Mouse (Mus musculus): ENCODE measurements around the gene Zfp87.

Gene Zfp87

GRCm38 (mm10) chr13:67525753-67526410 is at the start of gene Zfp87, which contains the start of gene Gm26965:
Gene Zfp87 (minus strand): TSS chr13:67526177.
Gene Gm26965 (minus strand): TSS chr13:67526151.
- in situ Hi-C loops (cut with MseI, MboI), result no loop called here

DNA sequence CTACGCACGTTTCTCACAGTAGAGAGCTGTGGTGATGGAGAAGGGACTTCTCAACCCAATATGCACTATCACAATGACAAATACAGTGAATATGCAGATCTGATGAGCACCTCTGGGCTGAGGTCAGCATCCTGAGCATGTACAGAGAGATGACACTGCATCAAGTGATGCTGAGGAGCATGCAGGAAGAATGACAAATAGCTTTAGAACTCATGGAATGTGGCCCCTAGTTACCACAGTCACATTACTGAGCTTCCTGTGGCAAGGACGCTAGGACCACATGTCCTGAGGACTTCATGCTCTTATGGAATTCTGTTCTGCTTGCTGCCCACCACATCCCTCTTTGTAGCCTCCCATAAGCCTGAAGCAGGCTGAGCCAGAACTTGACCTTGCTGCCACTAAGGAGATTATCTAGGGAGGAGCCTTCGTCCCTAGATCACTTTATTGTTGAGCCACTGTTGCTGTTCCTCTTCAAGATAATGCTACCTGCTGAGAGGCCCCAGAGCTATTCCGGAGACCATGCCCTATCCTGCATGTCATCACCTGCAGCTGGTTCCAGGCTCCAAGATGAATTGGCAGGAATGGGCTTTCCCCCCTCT is 46.7 kb upstream of the Zfp87 start:
- in situ Hi-C loops (cut with MseI, MboI), result no loop called here

DNA sequence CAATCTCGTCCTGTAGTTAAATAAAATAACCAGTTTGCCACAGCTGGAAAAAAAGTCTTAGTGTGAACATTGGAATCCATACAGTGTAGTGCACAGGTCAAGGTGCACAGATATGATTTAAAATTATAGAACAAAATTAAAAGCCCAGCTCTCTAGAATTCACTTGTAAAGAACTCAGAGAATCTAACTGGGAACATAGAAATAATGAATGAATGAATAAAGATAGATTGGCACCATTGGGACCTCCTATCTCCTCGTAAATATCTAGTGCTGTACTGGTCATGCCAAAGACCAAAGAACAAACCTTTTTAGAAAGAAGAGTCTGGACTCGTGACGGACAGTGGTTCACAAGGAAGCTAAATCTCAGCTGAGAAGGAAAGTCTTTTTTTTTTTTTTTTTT is 27.8 kb upstream of the Zfp87 start, which contains the start of gene Zfp748:
TSS of gene Zfp748 (minus strand) at position 101 of the 400 bp plus-strand sequence.
- in situ Hi-C loops (cut with MseI, MboI), result no loop called here

DNA sequence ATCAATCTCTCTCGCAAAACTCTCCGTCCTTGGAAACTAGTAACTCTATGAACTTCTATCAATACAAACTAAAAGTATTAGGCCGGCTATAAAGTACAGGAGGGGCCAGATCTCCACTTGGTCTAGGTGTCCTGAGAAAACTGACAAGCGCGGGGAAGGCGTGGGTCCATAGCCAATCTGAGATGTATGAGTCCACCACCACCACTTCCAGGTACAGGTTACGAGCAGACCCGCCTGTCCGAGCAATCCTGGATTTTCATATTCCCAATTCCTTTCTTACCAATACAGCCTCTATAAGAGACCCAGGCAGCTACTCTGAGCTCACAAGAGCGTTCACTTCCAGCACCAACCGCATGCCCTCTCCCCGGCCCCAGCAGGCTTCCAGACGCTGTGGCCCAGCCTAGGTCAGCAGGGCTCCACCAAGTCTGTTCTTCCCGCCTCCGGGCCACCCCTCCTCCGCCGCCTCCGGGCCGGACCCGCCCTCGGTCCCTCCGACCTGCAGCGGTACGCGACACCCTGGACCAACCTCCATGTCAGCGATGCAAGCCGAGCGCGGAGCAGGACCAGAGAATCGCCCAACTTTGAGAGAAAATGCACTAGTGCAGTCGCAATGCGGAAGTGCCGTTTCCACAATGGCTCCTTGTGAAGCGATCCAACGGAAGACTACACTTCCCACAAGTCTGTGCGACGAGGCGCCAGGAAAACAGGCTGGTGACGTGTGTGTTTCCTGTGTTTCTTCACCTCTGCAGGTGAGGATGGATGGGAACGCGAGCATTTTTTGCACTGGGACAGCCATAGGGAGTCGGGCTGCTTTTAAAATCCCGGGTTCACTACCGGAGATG is 26.7 kb upstream of the Zfp87 start:
- in situ Hi-C loops (cut with MseI, MboI), result no loop called here

DNA sequence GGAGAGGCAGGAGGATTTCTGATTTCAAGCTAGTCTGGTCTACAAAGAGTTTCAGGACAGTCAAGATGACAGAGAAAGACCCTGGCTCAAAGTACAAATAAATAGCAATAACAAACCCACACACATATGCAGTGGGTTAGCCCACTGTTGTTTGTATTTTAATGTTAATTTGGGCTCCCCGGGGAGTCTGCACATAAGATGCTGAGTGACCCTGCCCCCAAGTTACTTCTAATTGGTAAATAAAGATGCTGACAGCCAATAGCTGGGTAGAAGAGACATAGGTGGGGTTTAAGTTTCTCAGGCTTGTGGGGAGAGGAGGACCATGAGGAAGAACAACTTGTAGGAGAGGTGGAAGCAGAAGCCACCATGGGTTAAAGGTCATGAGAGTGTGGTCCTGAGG is 20.0 kb upstream of the Zfp87 start:
- in situ Hi-C loops (cut with MseI, MboI), result no loop called here

GRCm38 (mm10) chr13:67527049-67527730 is 1.2 kb upstream of the Zfp87 start:
- in situ Hi-C loops (cut with MseI, MboI), result no loop called here

GRCm38 (mm10) chr13:67500908-67501307 is 25.1 kb downstream of the Zfp87 start:
- in situ Hi-C loops (cut with MseI, MboI), result no loop called here

GRCm38 (mm10) chr13:67500084-67500719 is 25.8 kb downstream of the Zfp87 start, which contains the start of gene Zfp58:
Gene Zfp58 (minus strand): TSS chr13:67500555.
- in situ Hi-C loops (cut with MseI, MboI), result no loop called here

DNA sequence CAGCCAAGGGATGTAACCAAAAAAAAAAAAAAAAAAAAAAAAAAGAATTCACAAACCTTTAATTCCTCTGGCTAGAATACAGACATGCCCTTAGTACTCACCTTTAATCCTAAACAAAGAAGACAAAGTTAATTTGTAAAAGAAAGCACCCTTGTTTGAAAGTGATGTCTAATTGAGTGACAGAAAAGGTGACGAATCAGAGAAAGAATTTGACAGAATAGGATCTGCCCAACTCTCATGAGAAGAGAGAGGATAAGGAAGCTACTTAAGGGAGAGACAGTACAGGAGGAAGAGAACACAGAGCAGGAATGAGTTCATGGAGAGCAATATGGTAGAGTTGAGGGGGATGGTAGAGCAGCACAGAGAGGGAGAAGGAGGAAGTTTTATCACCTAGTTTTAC is 30.3 kb downstream of the Zfp87 start:
- in situ Hi-C loops (cut with MseI, MboI), result no loop called here

DNA sequence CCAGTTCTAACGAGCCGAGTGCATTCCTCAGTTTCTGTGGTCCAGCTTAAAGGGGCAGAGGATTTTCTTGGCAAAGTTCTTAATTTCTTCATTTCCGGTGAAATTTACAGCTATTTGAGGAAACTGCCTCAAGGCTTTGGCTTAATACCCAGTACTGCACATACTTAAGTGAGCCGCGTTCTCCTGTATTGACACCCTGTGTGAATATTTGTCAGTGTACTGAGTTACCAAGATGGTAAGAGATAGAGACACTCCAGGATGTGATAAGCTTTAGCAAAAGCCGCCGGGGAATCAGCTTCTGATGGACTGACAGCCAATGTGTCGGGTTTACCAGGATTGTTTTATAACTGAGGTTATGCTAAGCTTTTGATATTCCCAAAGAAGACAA is 41.6 kb downstream of the Zfp87 start:
- in situ Hi-C loops (cut with MseI, MboI), result no loop called here

DNA sequence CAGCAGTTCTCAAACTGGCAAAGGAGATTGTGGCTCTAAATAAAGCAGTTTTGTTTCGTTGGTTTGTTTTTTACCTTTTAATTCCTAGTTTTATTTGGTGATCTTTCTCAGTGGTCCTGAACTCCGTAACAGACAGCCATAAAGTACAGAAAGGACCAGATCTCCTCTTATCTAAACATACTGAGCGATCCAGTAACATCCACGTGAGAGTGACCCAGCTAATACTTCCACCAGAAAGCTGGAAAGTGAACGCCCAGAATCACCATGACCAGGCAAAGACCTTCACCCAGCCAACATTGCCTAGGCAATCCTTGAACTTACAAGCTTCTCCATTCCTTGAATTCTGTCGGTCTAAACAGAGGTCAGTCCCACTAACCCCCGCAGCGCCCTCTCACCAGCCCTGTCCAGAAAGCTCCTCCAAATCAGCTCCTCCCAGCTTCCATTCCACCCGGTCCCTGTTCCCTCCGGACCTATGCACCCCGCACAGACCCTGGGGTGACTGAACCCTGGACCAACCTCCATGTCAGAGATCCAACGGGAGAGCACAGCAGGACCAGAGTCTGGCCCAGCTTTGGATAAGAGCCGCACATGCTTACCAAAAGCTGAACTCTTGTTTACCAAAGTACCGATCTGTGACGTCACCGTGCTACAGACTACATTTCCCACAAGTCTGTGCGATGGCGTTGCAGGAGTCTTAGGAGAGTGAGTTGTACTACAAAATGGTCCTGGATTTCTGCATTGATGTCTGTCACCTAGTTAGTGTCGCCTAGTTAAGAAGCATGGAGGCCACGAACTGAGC is 42.2 kb downstream of the Zfp87 start, which contains the start of gene Zfp874b:
TSS of gene Zfp874b (minus strand) at position 634 of the 799 bp plus-strand sequence.
- in situ Hi-C loops (cut with MseI, MboI), result no loop called here

DNA sequence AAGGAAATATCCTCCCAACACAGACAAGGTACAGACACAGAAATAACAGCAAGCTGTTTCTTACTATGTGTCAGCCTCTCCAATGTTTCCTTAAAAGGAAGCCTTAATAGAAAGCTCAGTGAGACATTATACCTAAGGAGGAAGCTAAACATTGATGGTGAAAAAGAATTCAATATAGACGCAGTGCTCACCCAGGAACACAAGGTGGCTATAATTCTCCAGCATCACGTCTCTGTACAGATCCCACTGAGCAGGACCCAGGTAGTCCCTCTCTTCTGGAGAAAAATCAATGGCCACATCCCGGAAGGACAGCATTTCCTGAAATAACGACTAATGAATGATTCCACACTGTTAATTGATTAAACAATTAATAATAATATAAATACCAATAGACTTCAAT is 44.4 kb downstream of the Zfp87 start:
- in situ Hi-C loops (cut with MseI, MboI), result no loop called here

DNA sequence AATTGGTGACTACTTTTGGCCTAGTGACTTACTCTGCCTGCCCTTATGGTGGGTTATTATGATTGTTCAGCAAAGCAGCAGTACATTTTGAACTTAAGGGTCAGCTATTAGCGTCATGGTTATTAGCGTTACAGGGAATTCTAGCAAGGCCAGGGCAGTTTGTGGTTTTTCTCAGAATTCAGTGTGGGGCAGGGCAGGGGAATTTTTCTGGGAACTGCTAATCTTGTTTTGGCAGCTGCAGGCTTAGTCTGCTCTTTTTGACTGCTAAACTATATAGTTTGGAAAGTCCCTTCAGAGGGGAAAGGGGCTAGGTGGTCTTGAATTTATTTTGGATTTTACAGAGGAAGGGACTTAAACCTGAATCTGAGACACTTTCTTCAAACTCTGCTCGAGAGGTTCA is 56.7 kb downstream of the Zfp87 start:
- in situ Hi-C loops (cut with MseI, MboI), result no loop called here
